Mouse (Mus musculus): ENCODE data around the gene Teddm1b. TPM values are rescaled to one million over a fixed set of nuclear protein-coding genes. Genes with fewer than 3 reads are reported as not detected.

Gene Teddm1b
- polyA plus RNA-seq, 1 experiment from 2014 or later = 0.87 TPM

- H3K9ac ChIP-seq = no peak overlapping the region
- no peak for ATAC-seq (ENCODE audit: low FRiP score)
- H3K4me2 ChIP-seq = no peak overlapping the region
- WGBS = 74% methylated on average over 6 of the region's 6 CpGs
- no peak overlapping the region for H3K27ac ChIP-seq
- H3K9me3 ChIP-seq = no peaks in the 10 kb centered on the region
- peaks cover 84% of the 10 kb centered on the region for H3K36me3 ChIP-seq
- no peak overlapping the region for H3K4me3 ChIP-seq
- no peaks in the 10 kb centered on the region for H3K27me3 ChIP-seq
- H3K4me1 ChIP-seq (replicated peaks) = peaks cover 6% of the 10 kb centered on the region
Measured at GRCm38 (mm10) chr1:153908208-153908607, 34.1 kb downstream of the Teddm1b start.

GRCm38 (mm10) chr1:153908741-153909140 lies 34.6 kb downstream of the Teddm1b start:
- no peak overlapping the region for H3K4me2 ChIP-seq
- H3K4me3 ChIP-seq = no peak overlapping the region
- no peak overlapping the region for H3K9ac ChIP-seq
- no peak for ATAC-seq (ENCODE audit: low FRiP score)
- H3K9me3 ChIP-seq = no peaks in the 10 kb centered on the region
- H3K27ac ChIP-seq = no peak overlapping the region
- H3K27me3 ChIP-seq = no peaks in the 10 kb centered on the region
- 90% methylated on average over 4 of the region's 4 CpGs for WGBS
- peaks cover 1% of the 10 kb centered on the region for H3K4me1 ChIP-seq (replicated peaks)
- H3K36me3 ChIP-seq = peaks cover 78% of the 10 kb centered on the region

GRCm38 (mm10) chr1:153909213-153909962 lies 35.2 kb downstream of the Teddm1b start:
- peaks cover 72% of the 10 kb centered on the region for H3K36me3 ChIP-seq
- ATAC-seq (ENCODE audit: low FRiP score) = no peak

GRCm38 (mm10) chr1:153909963-153910291 lies 35.8 kb downstream of the Teddm1b start:
- Histone ChIP-seq H3K36me3 (peaks cover 67% of the 10 kb centered on the region), H3K4me3 (no peak overlapping the region), H3K4me2 (no peak overlapping the region), H3K27me3 (no peaks in the 10 kb centered on the region), H3K4me1 (replicated peaks) (no peaks in the 10 kb centered on the region), H3K9ac (no peak overlapping the region), H3K9me3 (no peaks in the 10 kb centered on the region), H3K27ac (no peak overlapping the region)
- 95% methylated on average over 9 of the region's 9 CpGs for WGBS
- ATAC-seq (ENCODE audit: low FRiP score) = no peak

More at GRCm38 (mm10) chr1:153909213-153909962, 35.2 kb downstream of the Teddm1b start:
- Histone ChIP-seq H3K9ac (no peak overlapping the region), H3K4me3 (no peak overlapping the region), H3K4me1 (replicated peaks) (no peaks in the 10 kb centered on the region), H3K4me2 (no peak overlapping the region), H3K27me3 (no peaks in the 10 kb centered on the region), H3K9me3 (no peaks in the 10 kb centered on the region), H3K27ac (no peak overlapping the region)
- 96% methylated on average over 10 of the region's 10 CpGs for WGBS

GRCm38 (mm10) chr1:153910423-153910822 lies 36.3 kb downstream of the Teddm1b start:
- peaks cover 62% of the 10 kb centered on the region for H3K36me3 ChIP-seq
- no peak for ATAC-seq (ENCODE audit: low FRiP score)
- WGBS = 92% methylated on average over 5 of the region's 5 CpGs

GRCm38 (mm10) chr1:153911276-153911795 lies 37.2 kb downstream of the Teddm1b start:
- Histone ChIP-seq H3K9ac (no peak overlapping the region), H3K27me3 (no peaks in the 10 kb centered on the region), H3K9me3 (no peaks in the 10 kb centered on the region), H3K4me3 (no peak overlapping the region), H3K27ac (no peak overlapping the region), H3K4me2 (no peak overlapping the region), H3K4me1 (replicated peaks) (no peaks in the 10 kb centered on the region), H3K36me3 (peaks cover 52% of the 10 kb centered on the region)
- no peak for ATAC-seq (ENCODE audit: low FRiP score)
- 90% methylated on average over 6 of the region's 6 CpGs for WGBS

More at GRCm38 (mm10) chr1:153910423-153910822, 36.3 kb downstream of the Teddm1b start:
- H3K9me3 ChIP-seq = no peaks in the 10 kb centered on the region
- H3K4me1 ChIP-seq (replicated peaks) = no peaks in the 10 kb centered on the region
- H3K4me3 ChIP-seq = no peak overlapping the region
- H3K27ac ChIP-seq = no peak overlapping the region
- H3K9ac ChIP-seq = no peak overlapping the region
- no peak overlapping the region for H3K4me2 ChIP-seq
- H3K27me3 ChIP-seq = no peaks in the 10 kb centered on the region

GRCm38 (mm10) chr1:153913869-153914268 lies 39.7 kb downstream of the Teddm1b start:
- Histone ChIP-seq H3K4me2 (no peak overlapping the region), H3K4me1 (replicated peaks) (no peaks in the 10 kb centered on the region), H3K27me3 (no peaks in the 10 kb centered on the region), H3K9ac (no peak overlapping the region), H3K9me3 (no peaks in the 10 kb centered on the region), H3K4me3 (no peak overlapping the region), H3K36me3 (peaks cover 27% of the 10 kb centered on the region), H3K27ac (no peak overlapping the region)
- 89% methylated on average over 3 of the region's 3 CpGs for WGBS
- no peak for ATAC-seq (ENCODE audit: low FRiP score)

GRCm38 (mm10) chr1:153918521-153919206 lies 44.5 kb downstream of the Teddm1b start:
- H3K4me2 ChIP-seq = no peak overlapping the region
- no peak for ATAC-seq (ENCODE audit: low FRiP score)

GRCm38 (mm10) chr1:153921642-153922041 lies 47.5 kb downstream of the Teddm1b start:
- ATAC-seq (ENCODE audit: low FRiP score) = no peak
- no peak overlapping the region for H3K27ac ChIP-seq
- H3K4me3 ChIP-seq = no peak overlapping the region
- 94% methylated on average over 3 of the region's 3 CpGs for WGBS
- no peaks in the 10 kb centered on the region for H3K27me3 ChIP-seq
- H3K4me1 ChIP-seq (replicated peaks) = no peaks in the 10 kb centered on the region
- H3K4me2 ChIP-seq = no peak overlapping the region
- no peaks in the 10 kb centered on the region for H3K9me3 ChIP-seq
- no peaks in the 10 kb centered on the region for H3K36me3 ChIP-seq
- no peak overlapping the region for H3K9ac ChIP-seq

More at GRCm38 (mm10) chr1:153918521-153919206, 44.5 kb downstream of the Teddm1b start:
- H3K27ac ChIP-seq = no peak overlapping the region
- no peak overlapping the region for H3K9ac ChIP-seq
- WGBS = 78% methylated on average over 3 of the region's 3 CpGs
- no peak overlapping the region for H3K4me3 ChIP-seq
- no peaks in the 10 kb centered on the region for H3K4me1 ChIP-seq (replicated peaks)
- no peaks in the 10 kb centered on the region for H3K27me3 ChIP-seq
- no peaks in the 10 kb centered on the region for H3K9me3 ChIP-seq
- no peaks in the 10 kb centered on the region for H3K36me3 ChIP-seq

- Histone ChIP-seq H3K4me2 (no peak overlapping the region), H3K4me3 (no peak overlapping the region), H3K9me3 (no peaks in the 10 kb centered on the region), H3K9ac (no peak overlapping the region), H3K4me1 (replicated peaks) (no peaks in the 10 kb centered on the region), H3K27ac (no peak overlapping the region), H3K27me3 (no peaks in the 10 kb centered on the region), H3K36me3 (no peaks in the 10 kb centered on the region)
- 58% methylated on average over 5 of the region's 5 CpGs for WGBS
- no peak for ATAC-seq (ENCODE audit: low FRiP score)
Measured at GRCm38 (mm10) chr1:153922571-153923021, 48.5 kb downstream of the Teddm1b start.

- no peaks in the 10 kb centered on the region for H3K36me3 ChIP-seq
- no peak overlapping the region for H3K9ac ChIP-seq
- no peak overlapping the region for H3K27ac ChIP-seq
- no peaks in the 10 kb centered on the region for H3K27me3 ChIP-seq
- 88% methylated on average over 6 of the region's 6 CpGs for WGBS
- no peaks in the 10 kb centered on the region for H3K9me3 ChIP-seq
- H3K4me1 ChIP-seq (replicated peaks) = no peaks in the 10 kb centered on the region
- no peak overlapping the region for H3K4me3 ChIP-seq
- ATAC-seq (ENCODE audit: low FRiP score) = no peak
- H3K4me2 ChIP-seq = no peak overlapping the region
Measured at GRCm38 (mm10) chr1:153924395-153925385, 50.5 kb downstream of the Teddm1b start.
